Mouse (Mus musculus) skeletal muscle tissue, adult 2 months (tissue): ENCODE data around the gene Tspan14.

Source experiments
- DNase-seq: peaks from one replicate; pipeline ENCODE4 v3.0.0-alpha.2; 2012; ENCODE audit warnings: low read depth, low spot score

The Tspan14 gene

DNA sequence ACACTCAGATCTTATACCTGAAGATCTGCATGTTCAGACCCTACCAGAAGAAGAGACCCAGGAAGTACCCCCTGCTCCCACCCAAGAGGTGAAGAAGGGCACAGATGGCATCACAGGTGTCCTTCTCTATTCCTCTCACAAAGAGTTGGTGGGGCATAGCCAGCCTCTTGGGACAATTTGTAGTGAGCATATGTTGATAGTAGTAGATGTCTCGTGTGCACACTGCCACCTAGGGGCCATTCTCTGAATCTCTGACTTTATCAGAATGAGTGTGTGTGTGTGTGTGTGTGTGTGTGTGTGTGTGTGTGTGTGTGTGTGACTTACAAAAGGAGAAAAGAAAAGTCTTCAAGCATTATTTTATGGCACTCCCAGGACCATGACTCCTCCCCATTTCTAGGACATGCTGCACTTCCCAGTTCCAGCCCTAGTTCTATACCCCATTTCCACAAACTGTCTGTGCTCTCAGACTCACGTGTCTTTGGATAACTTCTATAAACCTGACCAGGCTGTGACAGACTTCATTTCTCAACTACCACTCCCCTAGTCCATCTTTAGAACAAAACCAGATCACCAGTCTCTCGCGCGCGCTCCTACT, 8.6 kb upstream of the Tspan14 start:
- DNase-seq, result peak; percentile 64

- no peak for DNase-seq
These were observed 1.4 kb upstream of the Tspan14 start for GRCm38 (mm10) chr14:40968051-40968450.

- DNase-seq, result peak; percentile 70
These were observed 942 bp upstream of the Tspan14 start for GRCm38 (mm10) chr14:40967598-40967900.

DNA sequence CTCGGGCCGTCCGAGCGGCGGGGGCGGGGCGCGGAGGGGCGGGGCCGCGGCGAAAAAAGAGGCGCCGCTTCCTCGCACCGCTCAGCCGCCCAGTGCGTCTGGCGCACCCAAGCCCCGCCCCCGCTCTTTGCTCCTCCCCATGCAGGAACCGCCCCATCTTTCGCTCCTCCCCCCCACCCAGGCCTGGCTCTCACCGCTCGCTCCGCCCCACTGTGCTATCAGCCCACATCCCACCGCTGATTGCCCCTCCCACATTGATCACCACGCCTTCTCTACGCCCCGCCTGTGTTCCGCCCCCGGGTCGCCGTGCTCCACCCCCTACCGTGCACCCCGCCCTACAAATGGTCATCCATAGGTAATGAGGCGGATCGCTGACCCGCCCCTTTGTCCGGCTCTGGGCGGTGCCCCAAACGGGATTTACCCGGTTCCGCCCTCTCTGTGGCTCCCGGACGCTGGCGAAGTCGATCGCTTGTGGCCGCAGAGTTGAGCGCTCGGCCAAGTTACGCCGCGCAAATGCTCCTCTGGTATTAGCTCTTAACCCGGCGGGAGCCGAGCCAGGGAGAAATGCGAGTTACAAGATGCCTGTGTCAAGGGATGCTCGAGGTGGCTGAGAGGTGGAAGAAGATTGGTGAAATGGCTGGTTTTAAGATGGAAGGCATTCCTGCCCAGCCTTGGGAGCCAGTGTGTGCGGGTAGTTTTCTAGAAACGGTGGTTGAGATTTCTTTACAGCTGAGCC, 423 bp upstream of the Tspan14 start:
- peak; percentile 98 for DNase-seq

GRCm38 (mm10) chr14:40965507-40966356, 875 bp downstream of the Tspan14 start:
- DNase-seq, result peak; percentile 37

GRCm38 (mm10) chr14:40964881-40965280, 1.7 kb downstream of the Tspan14 start:
- no peak for DNase-seq

DNA sequence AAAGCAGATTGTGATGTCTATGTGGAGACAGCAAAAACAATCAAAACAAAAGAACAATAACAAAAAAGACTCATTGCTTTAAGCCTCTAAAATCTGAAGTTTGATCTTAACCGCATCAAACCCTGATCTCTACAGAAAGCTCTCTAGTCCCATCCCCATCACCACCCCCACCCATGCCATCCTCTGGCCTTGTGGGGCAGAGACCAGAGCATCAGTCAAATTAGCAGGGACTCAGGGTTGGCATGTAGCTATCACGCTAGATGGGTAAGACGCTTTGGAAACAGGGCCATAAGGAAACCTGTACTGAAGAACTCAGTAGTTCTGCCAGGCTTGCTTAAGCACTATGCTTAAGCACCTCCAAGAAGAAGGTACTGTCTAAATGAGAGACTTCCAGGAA, 2.4 kb downstream of the Tspan14 start:
- DNase-seq, result no peak

GRCm38 (mm10) chr14:40963501-40964213, 3.0 kb downstream of the Tspan14 start:
- DNase-seq, result no peak

DNA sequence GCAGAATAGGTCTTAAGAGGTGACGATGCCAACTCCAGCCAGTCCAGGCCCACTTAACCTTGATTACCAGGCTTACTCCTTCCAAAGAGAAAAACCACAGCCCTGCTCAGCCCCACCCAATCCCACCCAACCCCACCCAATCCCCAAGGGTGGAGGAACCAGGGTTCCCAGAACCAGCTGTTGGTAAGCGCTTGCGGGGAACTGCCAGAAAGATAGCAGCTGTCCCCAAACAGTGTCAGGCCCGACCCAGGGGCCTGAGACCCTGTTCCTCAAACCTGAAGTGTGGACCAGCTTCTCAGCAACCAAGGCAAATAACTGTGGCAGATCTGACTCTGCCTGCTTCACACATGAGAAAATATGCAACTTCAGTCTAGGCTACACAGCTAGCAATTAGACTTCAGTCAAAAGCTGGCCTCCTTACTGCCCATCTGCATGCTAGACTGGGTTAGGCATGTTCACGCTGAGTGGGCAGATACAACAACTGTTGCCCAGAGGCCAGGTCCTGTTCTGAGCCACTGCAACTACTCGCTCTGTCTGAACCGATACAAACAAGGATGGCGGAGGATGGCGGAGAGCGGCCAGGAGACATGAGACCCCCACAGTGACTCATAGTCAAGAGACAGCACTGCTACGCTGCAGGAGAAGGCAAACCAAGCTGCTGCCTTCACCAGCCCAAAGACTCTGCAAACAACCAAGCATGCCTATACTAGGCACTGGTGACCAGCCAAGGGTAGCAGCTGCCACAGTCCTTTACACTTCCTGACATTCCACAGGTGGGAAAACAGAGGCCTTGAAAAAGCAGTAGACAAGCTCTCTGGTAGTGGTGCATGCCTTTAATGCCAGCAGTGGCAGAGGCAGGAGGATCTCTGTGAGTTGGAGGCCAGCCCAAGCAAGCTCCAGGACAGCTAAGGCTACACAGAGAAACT, 4.0 kb downstream of the Tspan14 start:
- DNase-seq, result no peak

- DNase-seq, result no peak
These were observed 6.4 kb downstream of the Tspan14 start for GRCm38 (mm10) chr14:40960237-40960636.

- no peak for DNase-seq
These were observed 7.0 kb downstream of the Tspan14 start for GRCm38 (mm10) chr14:40959586-40959985.

DNA sequence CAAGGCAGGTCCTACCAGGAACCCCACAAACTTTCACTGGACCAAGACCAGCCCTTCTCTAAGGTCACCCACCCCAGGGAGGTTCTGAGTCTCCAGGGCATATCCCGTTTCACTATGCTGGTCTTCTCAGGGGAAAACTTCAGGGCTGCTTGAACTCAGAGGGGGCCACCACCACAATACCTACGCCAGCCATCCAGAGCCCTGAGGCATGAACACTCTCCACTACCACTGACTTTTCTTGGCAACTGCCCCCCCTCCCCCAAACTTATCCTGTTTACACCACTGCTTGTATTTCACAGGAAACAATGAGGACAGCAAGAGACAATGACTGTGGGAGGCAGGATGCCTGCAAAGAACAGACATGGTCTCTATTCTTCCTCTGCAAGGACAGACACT, 7.6 kb downstream of the Tspan14 start:
- DNase-seq, result no peak

GRCm38 (mm10) chr14:40958083-40958985, 8.3 kb downstream of the Tspan14 start:
- peak; percentile 59 for DNase-seq

GRCm38 (mm10) chr14:40957607-40958006, 9.0 kb downstream of the Tspan14 start:
- no peak for DNase-seq

DNA sequence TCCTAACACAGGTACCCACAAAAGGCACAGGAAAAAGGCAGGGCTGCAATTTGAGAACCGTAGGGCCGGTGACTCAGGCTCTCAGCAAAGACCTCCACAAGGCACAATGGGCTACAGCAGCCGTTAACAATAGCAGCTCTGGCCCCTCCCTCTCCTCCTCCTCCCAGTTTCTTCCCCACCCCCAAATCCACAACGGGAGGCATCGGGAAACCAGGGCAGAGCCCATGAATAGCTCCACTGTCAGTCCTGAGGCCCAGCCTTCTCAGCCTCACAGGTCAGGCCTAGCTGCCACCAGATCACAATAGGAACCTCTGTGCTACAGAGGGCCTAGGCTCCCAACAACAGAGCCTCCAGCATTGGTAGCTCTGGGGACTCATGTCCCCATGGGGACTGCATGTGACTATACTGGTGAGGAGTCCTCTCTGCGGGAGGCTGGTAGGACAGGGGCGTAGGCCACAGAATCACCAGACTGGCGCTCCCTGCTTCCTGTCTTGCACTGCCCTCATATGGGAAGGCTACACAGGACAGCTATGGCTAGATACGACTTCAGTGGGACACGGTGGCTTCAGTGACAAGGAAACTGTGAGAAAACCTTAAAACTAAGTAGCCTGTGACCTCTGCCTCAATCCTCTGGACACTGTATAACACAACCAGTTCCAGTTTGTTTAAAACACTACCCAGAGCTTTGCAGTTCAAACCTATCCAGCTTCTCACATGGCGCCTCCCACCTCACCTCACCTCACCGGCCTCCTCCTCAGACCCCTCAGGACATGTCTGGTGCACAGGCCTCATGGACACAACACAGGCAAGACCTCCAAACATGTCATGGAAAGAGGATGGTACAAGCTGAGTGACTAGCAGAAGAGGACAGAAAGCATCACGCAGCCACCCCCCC, 10.1 kb downstream of the Tspan14 start:
- peak; percentile 42 for DNase-seq

GRCm38 (mm10) chr14:40955596-40956251, 10.9 kb downstream of the Tspan14 start:
- no peak for DNase-seq

DNA sequence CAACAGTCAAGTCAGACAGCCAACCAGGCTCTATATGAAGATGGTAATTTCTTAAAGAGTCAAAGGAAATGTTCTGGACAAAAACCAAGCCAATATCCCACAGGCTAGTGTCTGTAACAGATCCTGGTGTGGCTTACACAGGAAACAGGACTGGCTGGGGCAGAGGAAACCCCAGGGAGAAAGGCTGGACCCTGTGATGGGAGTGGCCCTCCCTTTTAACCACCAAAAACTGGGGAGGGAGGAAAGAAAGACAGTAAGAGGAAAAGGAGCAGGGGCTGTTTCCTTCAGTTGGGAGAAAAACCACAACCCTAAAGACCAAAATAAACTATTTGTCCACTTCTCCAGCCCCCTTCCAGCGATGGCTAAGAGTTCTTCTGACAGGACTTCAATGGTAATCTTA, 11.5 kb downstream of the Tspan14 start:
- no peak for DNase-seq

- DNase-seq, result no peak
These were observed 13.2 kb downstream of the Tspan14 start for GRCm38 (mm10) chr14:40953381-40953780.
